Mouse (Mus musculus): Measurements from ENCODE around the gene Gm20388.

Gm20388 gene

GRCm38 (mm10) chr8:122550234-122550994 lies 2639.8 kb downstream of the Gm20388 start:
- intact Hi-C loops (cut with DNase I): no loop called here

- intact Hi-C loops (cut with DNase I): loop anchor here (1.0 kb wide), 1 partner anchor 50 kb away; no protein-coding TSS in a partner anchor
These were observed 2640.3 kb downstream of the Gm20388 start for GRCm38 (mm10) chr8:122550995-122551264.

GRCm38 (mm10) chr8:122551265-122552051 lies 2640.8 kb downstream of the Gm20388 start, which contains the start of gene Piezo1:
TSS of gene Piezo1 (minus strand) at chr8:122551329.
- intact Hi-C loops (cut with DNase I): loop anchor here (1.0 kb wide), 1 partner anchor 50 kb away; no protein-coding TSS in a partner anchor

GRCm38 (mm10) chr8:122554786-122555185 lies 2644.1 kb downstream of the Gm20388 start:
- intact Hi-C loops (cut with DNase I): no loop called here

- intact Hi-C loops (cut with DNase I): no loop called here
These were observed 2645.7 kb downstream of the Gm20388 start for GRCm38 (mm10) chr8:122556030-122557009.

GRCm38 (mm10) chr8:122557248-122558038 lies 2646.8 kb downstream of the Gm20388 start:
- intact Hi-C loops (cut with DNase I): no loop called here

GRCm38 (mm10) chr8:122558671-122559349 lies 2648.2 kb downstream of the Gm20388 start:
- intact Hi-C loops (cut with DNase I): no loop called here

GRCm38 (mm10) chr8:122561199-122561598 lies 2650.6 kb downstream of the Gm20388 start:
- intact Hi-C loops (cut with DNase I): no loop called here

GRCm38 (mm10) chr8:122564363-122565352 lies 2654.0 kb downstream of the Gm20388 start:
- intact Hi-C loops (cut with DNase I): loop anchor here (5.0 kb wide), 1 partner anchor 48 kb away; the partner anchor contains the start of genes Galns and Trappc2l

- intact Hi-C loops (cut with DNase I): loop anchor here (5.0 kb wide), 1 partner anchor 46 kb away; the partner anchor contains the start of genes Galns and Trappc2l
These were observed 2656.1 kb downstream of the Gm20388 start for GRCm38 (mm10) chr8:122566766-122567165.

GRCm38 (mm10) chr8:122567361-122568108 lies 2656.9 kb downstream of the Gm20388 start, which contains the start of gene Cdt1:
TSS of gene Cdt1 (plus strand) at chr8:122568015.
- intact Hi-C loops (cut with DNase I): loop anchor here (5.0 kb wide), 1 partner anchor 45 kb away; the partner anchor contains the start of genes Galns and Trappc2l

GRCm38 (mm10) chr8:122568109-122568504 lies 2657.5 kb downstream of the Gm20388 start:
- intact Hi-C loops (cut with DNase I): loop anchor here (5.0 kb wide), 1 partner anchor 44 kb away; the partner anchor contains the start of genes Galns and Trappc2l

GRCm38 (mm10) chr8:122568881-122569309 lies 2658.3 kb downstream of the Gm20388 start:
- intact Hi-C loops (cut with DNase I): loop anchor here (5.0 kb wide), 1 partner anchor 43 kb away; the partner anchor contains the start of genes Galns and Trappc2l

GRCm38 (mm10) chr8:122569329-122569728 lies 2658.7 kb downstream of the Gm20388 start:
- intact Hi-C loops (cut with DNase I): loop anchor here (5.0 kb wide), 1 partner anchor 43 kb away; the partner anchor contains the start of genes Galns and Trappc2l

GRCm38 (mm10) chr8:122569996-122570395 lies 2659.4 kb downstream of the Gm20388 start:
- intact Hi-C loops (cut with DNase I): loop anchor here (5.0 kb wide), 1 partner anchor 42 kb away; the partner anchor contains the start of genes Galns and Trappc2l

- intact Hi-C loops (cut with DNase I): no loop called here
These were observed 2660.5 kb downstream of the Gm20388 start for GRCm38 (mm10) chr8:122571153-122571552.

- intact Hi-C loops (cut with DNase I): no loop called here
These were observed 2661.2 kb downstream of the Gm20388 start for GRCm38 (mm10) chr8:122571750-122572267.

Data from adrenal gland (tissue).